Mouse (Mus musculus) olfactory bulb, adult 2 months (tissue): ENCODE results near the gene Scd2.

Experiments
- CTCF ChIP-seq: fragments of 200-500 bp; IDR thresholded peaks from 2 replicates; pipeline ENCODE4 v1.5.1; 2012; ENCODE audit warnings: low read depth, mild to moderate bottlenecking, low read length, moderate library complexity; ENCODE audit not compliant: insufficient read depth
- POLR2A ChIP-seq: fragments of 200-500 bp; IDR thresholded peaks from 2 replicates; pipeline ENCODE4 v1.6.1; 2012; ENCODE audit warnings: mild to moderate bottlenecking, low read depth, low read length, moderate library complexity; ENCODE audit not compliant: insufficient read depth

DNA sequence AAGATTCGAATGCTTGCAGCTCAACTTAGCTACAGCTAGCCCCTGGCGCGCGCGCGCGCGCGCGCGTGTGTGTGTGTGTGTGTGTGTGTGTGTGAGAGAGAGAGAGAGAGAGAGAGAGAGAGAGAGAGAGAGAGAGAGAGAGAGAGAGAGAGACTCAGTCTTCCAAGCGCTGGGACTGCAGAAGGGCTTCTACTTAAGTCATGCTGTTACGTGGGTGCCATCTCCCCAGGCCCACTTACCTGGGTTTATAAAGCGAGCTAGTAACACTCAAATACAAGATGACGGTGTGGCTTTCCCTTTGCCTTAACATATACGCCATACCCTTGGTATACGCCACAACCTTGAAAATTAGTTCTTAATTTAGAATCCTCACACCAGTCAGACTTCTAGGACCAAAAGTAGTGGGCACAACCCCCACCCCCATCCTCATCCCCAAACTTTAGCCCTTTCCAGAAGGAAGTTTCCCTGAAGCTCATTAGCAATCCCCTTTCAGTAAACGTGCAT lies 25.9 kb upstream of the Scd2 start:
- TF ChIP-seq POLR2A (no peak), CTCF (no peak)
